Comparison of ENCODE assay signal across 11 mouse cellular contexts in genomic region chr5:124062037-124062824, GRCm38 (mm10). TPM values are rescaled to one million over a fixed set of nuclear protein-coding genes. Genes with fewer than 3 reads are reported as not detected.
DNase-seq lines count a peak whose midpoint lies in the region; ATAC-seq and TF ChIP-seq lines count a peak whose summit lies in the region.
"Had no signal": no experiment of that assay in that cellular context is flagged by ENCODE, and none has a peak within 500 bp of the region (broad histone marks: within the 10 kb centered on the region; RNA-seq: fewer than 3 reads in every experiment).

No protein-coding gene starts in this region.

- H3K4me1 ChIP-seq in forebrain, embryonic 10.5 days: peaks cover 6% of the 10 kb centered on the region
- 0 out of 2 replicates have a peak, but pooled peaks cover 5% of the 10 kb centered on the region for H3K4me1 ChIP-seq in forebrain, embryonic 15.5 days
- peaks cover 22% of the 10 kb centered on the region for H3K4me1 ChIP-seq in hindbrain, embryonic 10.5 days (replicated peaks)
- peaks cover 3% of the 10 kb centered on the region; the same call in 1 of the 2 replicates for H3K4me1 ChIP-seq in hindbrain, embryonic 12.5 days
- peaks cover 66% of the 10 kb centered on the region for H3K4me1 ChIP-seq in megakaryocyte, embryonic 14.5 days
- H3K4me1 ChIP-seq in forebrain, postnatal 0 days (ENCODE audit: insufficient read depth): no peaks in the 10 kb centered on the region
- H3K4me1 ChIP-seq: limb, embryonic 13.5 days; lung, embryonic 15.5 days had no signal

- H3K27ac ChIP-seq in forebrain, embryonic 10.5 days: peak overlapping the region; percentile 52; the same call in 1 of the 2 replicates
- no peak overlapping the region for H3K27ac ChIP-seq in forebrain, embryonic 15.5 days (replicated peaks)
- H3K27ac ChIP-seq in hindbrain, embryonic 10.5 days: peak overlapping the region; percentile 69
- H3K27ac ChIP-seq in hindbrain, embryonic 12.5 days: no peak overlapping the region
- H3K27ac ChIP-seq in forebrain, postnatal 0 days (ENCODE audit: low read depth, low read length): no peak overlapping the region
- H3K27ac ChIP-seq: limb, embryonic 13.5 days; lung, embryonic 15.5 days had no signal

- no peaks in the 10 kb centered on the region for H3K27me3 ChIP-seq in forebrain, embryonic 10.5 days (ENCODE audit: poor library complexity, severe bottlenecking)
- H3K27me3 ChIP-seq in forebrain, embryonic 15.5 days: no peaks in the 10 kb centered on the region
- no peaks in the 10 kb centered on the region for H3K27me3 ChIP-seq in hindbrain, embryonic 10.5 days (ENCODE audit: insufficient read depth, poor library complexity, severe bottlenecking)
- H3K27me3 ChIP-seq in hindbrain, embryonic 12.5 days: no peaks in the 10 kb centered on the region
- no peaks in the 10 kb centered on the region for H3K27me3 ChIP-seq in megakaryocyte, embryonic 14.5 days (replicated peaks)
- no peaks in the 10 kb centered on the region for H3K27me3 ChIP-seq in forebrain, postnatal 0 days (ENCODE audit: insufficient read depth, low read length)
- H3K27me3 ChIP-seq: limb, embryonic 13.5 days; lung, embryonic 15.5 days had no signal

- ATAC-seq in forebrain, embryonic 15.5 days (replicated peaks): no peak
- ATAC-seq in hindbrain, embryonic 12.5 days (ENCODE audit: low FRiP score): no peak
- no peak for ATAC-seq in megakaryocyte, adult 5-6 weeks (ENCODE audit: poor library complexity, severe bottlenecking)
- ATAC-seq in forebrain, postnatal 0 days: peak; percentile 47

- H3K9ac ChIP-seq in forebrain, embryonic 15.5 days (replicated peaks): no peak overlapping the region
- H3K9ac ChIP-seq in hindbrain, embryonic 12.5 days: no peak overlapping the region
- H3K9ac ChIP-seq in forebrain, postnatal 0 days: no peak overlapping the region
- H3K9ac ChIP-seq: limb, embryonic 13.5 days; lung, embryonic 15.5 days had no signal

- 78% methylated on average over 12 of the region's 12 CpGs for WGBS in forebrain, embryonic 10.5 days
- WGBS in forebrain, embryonic 15.5 days: 71% methylated on average over 12 of the region's 12 CpGs
- WGBS in hindbrain, embryonic 10.5 days: 76% methylated on average over 12 of the region's 12 CpGs
- 72% methylated on average over 12 of the region's 12 CpGs for WGBS in hindbrain, embryonic 12.5 days
- 61% methylated on average over 12 of the region's 12 CpGs for WGBS in forebrain, postnatal 0 days

- 0 out of 2 replicates have a peak, but pooled peaks have one; percentile 2 for TF ChIP-seq CTCF in forebrain, postnatal 0 days (IDR thresholded peaks at IDR 0.05; ENCODE audit: low read depth)

- no peak overlapping the region for H3K4me2 ChIP-seq in forebrain, embryonic 15.5 days (replicated peaks)
- H3K4me2 ChIP-seq in hindbrain, embryonic 12.5 days (replicated peaks): no peak overlapping the region
- no peak overlapping the region for H3K4me2 ChIP-seq in forebrain, postnatal 0 days (ENCODE audit: low read depth)
- H3K4me2 ChIP-seq: limb, embryonic 13.5 days; lung, embryonic 15.5 days had no signal

- no peak overlapping the region for H3K4me3 ChIP-seq in forebrain, embryonic 10.5 days
- H3K4me3 ChIP-seq in forebrain, embryonic 15.5 days: no peak overlapping the region
- no peak overlapping the region for H3K4me3 ChIP-seq in hindbrain, embryonic 10.5 days
- H3K4me3 ChIP-seq in hindbrain, embryonic 12.5 days: no peak overlapping the region
- peak overlapping the region; percentile 39 for H3K4me3 ChIP-seq in megakaryocyte, embryonic 14.5 days (replicated peaks)
- no peak overlapping the region for H3K4me3 ChIP-seq in forebrain, postnatal 0 days (ENCODE audit: low read depth, low read length)
- H3K4me3 ChIP-seq: limb, embryonic 13.5 days; lung, embryonic 15.5 days had no signal

- H3K36me3 ChIP-seq in forebrain, embryonic 10.5 days (replicated peaks): no peaks in the 10 kb centered on the region
- no peaks in the 10 kb centered on the region for H3K36me3 ChIP-seq in forebrain, embryonic 15.5 days
- no peaks in the 10 kb centered on the region for H3K36me3 ChIP-seq in hindbrain, embryonic 10.5 days
- no peaks in the 10 kb centered on the region for H3K36me3 ChIP-seq in hindbrain, embryonic 12.5 days
- H3K36me3 ChIP-seq in megakaryocyte, embryonic 14.5 days (replicated peaks; ENCODE audit: low read length): peaks cover 48% of the 10 kb centered on the region
- no peaks in the 10 kb centered on the region for H3K36me3 ChIP-seq in forebrain, postnatal 0 days (ENCODE audit: insufficient read depth)
- H3K36me3 ChIP-seq: limb, embryonic 13.5 days; lung, embryonic 15.5 days had no signal

- H3K9me3 ChIP-seq in forebrain, embryonic 10.5 days: no peaks in the 10 kb centered on the region
- no peaks in the 10 kb centered on the region for H3K9me3 ChIP-seq in forebrain, embryonic 15.5 days
- no peaks in the 10 kb centered on the region for H3K9me3 ChIP-seq in hindbrain, embryonic 10.5 days
- H3K9me3 ChIP-seq in hindbrain, embryonic 12.5 days (replicated peaks): no peaks in the 10 kb centered on the region
- H3K9me3 ChIP-seq in megakaryocyte, embryonic 14.5 days: no peaks in the 10 kb centered on the region
- no peaks in the 10 kb centered on the region for H3K9me3 ChIP-seq in forebrain, postnatal 0 days (ENCODE audit: low read length)
- H3K9me3 ChIP-seq: limb, embryonic 13.5 days; lung, embryonic 15.5 days had no signal

- no peak for DNase-seq in forebrain, embryonic 10.5 days (ENCODE audit: extremely low spot score, low spot score)
- no peak for DNase-seq in hindbrain, embryonic 10.5 days (ENCODE audit: low spot score)
- no peak for DNase-seq in forebrain, postnatal 0 days
- DNase-seq in spleen, postnatal 36 days (ENCODE audit: low spot score in 2 of 2): no peak
- DNase-seq: thymus, postnatal 4 days had no signal

RNA-seq across cellular contexts. Expression of gene Vps37b, which starts 30.2 kb away (rescaled TPM):
- 50.8 and 51.2 TPM in 2 replicates for polyA plus RNA-seq in forebrain, embryonic 10.5 days (2016; fragmentation: Nextera tagmentation; extraction: Ambion mirVana)
- 106 and 109 TPM in 2 replicates for polyA plus RNA-seq in forebrain, embryonic 15.5 days (2015; fragmentation: Nextera tagmentation; extraction: Ambion mirVana)
- polyA plus RNA-seq in hindbrain, embryonic 10.5 days (2016; fragmentation: Nextera tagmentation; extraction: Ambion mirVana): 57.5 and 71.8 TPM in 2 replicates
- 70.8 and 78.6 TPM in 2 replicates for polyA plus RNA-seq in hindbrain, embryonic 12.5 days (2016; fragmentation: Nextera tagmentation; extraction: Ambion mirVana)
- polyA plus RNA-seq in megakaryocyte, embryonic 14.5 days (2012; ENCODE audit: insufficient read depth, low replicate concordance): 437 and 1,468 TPM in 2 replicates
- total RNA-seq in megakaryocyte, adult 5-6 weeks (2015): 28.9 and 29.2 TPM in 2 replicates
- total RNA-seq in megakaryocyte, adult 5-6 weeks (2017): 29.1 and 29.9 TPM in 2 replicates
- total RNA-seq in forebrain, postnatal 0 days (2014; rRNA removed): 62.0 and 62.2 TPM in 2 replicates
- polyA plus RNA-seq in forebrain, postnatal 0 days (2015; fragmentation: Nextera tagmentation; extraction: Ambion mirVana): 76.5 and 90.8 TPM in 2 replicates

RNA-seq across cellular contexts. Expression of gene Abcb9, which starts 33.4 kb away (rescaled TPM):
- polyA plus RNA-seq in forebrain, embryonic 10.5 days (2016; fragmentation: Nextera tagmentation; extraction: Ambion mirVana): 0.52 and 0.65 TPM in 2 replicates
- 10.9 TPM in 2 replicates for polyA plus RNA-seq in forebrain, embryonic 15.5 days (2015; fragmentation: Nextera tagmentation; extraction: Ambion mirVana)
- 1.3 and 1.9 TPM in 2 replicates for polyA plus RNA-seq in hindbrain, embryonic 10.5 days (2016; fragmentation: Nextera tagmentation; extraction: Ambion mirVana)
- 3.7 and 3.8 TPM in 2 replicates for polyA plus RNA-seq in hindbrain, embryonic 12.5 days (2016; fragmentation: Nextera tagmentation; extraction: Ambion mirVana)
- polyA plus RNA-seq in megakaryocyte, embryonic 14.5 days (2012; ENCODE audit: insufficient read depth, low replicate concordance): 23.8 and 51.5 TPM in 2 replicates
- 0.62 and 1.4 TPM in 2 replicates for total RNA-seq in megakaryocyte, adult 5-6 weeks (2015)
- total RNA-seq in megakaryocyte, adult 5-6 weeks (2017): 0.12 and 1.3 TPM in 2 replicates
- total RNA-seq in forebrain, postnatal 0 days (2014; rRNA removed): 24.9 and 25.0 TPM in 2 replicates
- 13.9 and 19.7 TPM in 2 replicates for polyA plus RNA-seq in forebrain, postnatal 0 days (2015; fragmentation: Nextera tagmentation; extraction: Ambion mirVana)

RNA-seq across cellular contexts. Expression of gene Ogfod2, which starts 49.9 kb away (rescaled TPM):
- 16.8 and 17.8 TPM in 2 replicates for polyA plus RNA-seq in forebrain, embryonic 10.5 days (2016; fragmentation: Nextera tagmentation; extraction: Ambion mirVana)
- 34.7 and 35.0 TPM in 2 replicates for polyA plus RNA-seq in forebrain, embryonic 15.5 days (2015; fragmentation: Nextera tagmentation; extraction: Ambion mirVana)
- 20.9 and 23.9 TPM in 2 replicates for polyA plus RNA-seq in hindbrain, embryonic 10.5 days (2016; fragmentation: Nextera tagmentation; extraction: Ambion mirVana)
- polyA plus RNA-seq in hindbrain, embryonic 12.5 days (2016; fragmentation: Nextera tagmentation; extraction: Ambion mirVana): 19.6 and 25.7 TPM in 2 replicates
- polyA plus RNA-seq in megakaryocyte, embryonic 14.5 days (2012; ENCODE audit: insufficient read depth, low replicate concordance): 77.8 and 102 TPM in 2 replicates
- total RNA-seq in megakaryocyte, adult 5-6 weeks (2015): 3.4 and 3.6 TPM in 2 replicates
- 2.6 and 6.4 TPM in 2 replicates for total RNA-seq in megakaryocyte, adult 5-6 weeks (2017)
- total RNA-seq in forebrain, postnatal 0 days (2014; rRNA removed): 56.0 and 58.3 TPM in 2 replicates
- polyA plus RNA-seq in forebrain, postnatal 0 days (2015; fragmentation: Nextera tagmentation; extraction: Ambion mirVana): 40.7 and 44.2 TPM in 2 replicates

RNA-seq across cellular contexts. Expression of gene Arl6ip4, which starts 53.7 kb away (rescaled TPM):
- 136 and 140 TPM in 2 replicates for polyA plus RNA-seq in forebrain, embryonic 10.5 days (2016; fragmentation: Nextera tagmentation; extraction: Ambion mirVana)
- polyA plus RNA-seq in forebrain, embryonic 15.5 days (2015; fragmentation: Nextera tagmentation; extraction: Ambion mirVana): 72.7 and 75.5 TPM in 2 replicates
- polyA plus RNA-seq in hindbrain, embryonic 10.5 days (2016; fragmentation: Nextera tagmentation; extraction: Ambion mirVana): 117 and 126 TPM in 2 replicates
- polyA plus RNA-seq in hindbrain, embryonic 12.5 days (2016; fragmentation: Nextera tagmentation; extraction: Ambion mirVana): 86.4 and 88.8 TPM in 2 replicates
- 141 and 205 TPM in 2 replicates for polyA plus RNA-seq in megakaryocyte, embryonic 14.5 days (2012; ENCODE audit: insufficient read depth, low replicate concordance)
- total RNA-seq in megakaryocyte, adult 5-6 weeks (2015): 45.4 and 53.0 TPM in 2 replicates
- 80.5 and 87.7 TPM in 2 replicates for total RNA-seq in megakaryocyte, adult 5-6 weeks (2017)
- 36.0 and 41.9 TPM in 2 replicates for total RNA-seq in forebrain, postnatal 0 days (2014; rRNA removed)
- polyA plus RNA-seq in forebrain, postnatal 0 days (2015; fragmentation: Nextera tagmentation; extraction: Ambion mirVana): 95.6 and 98.3 TPM in 2 replicates

Comparison
In these comparisons a context has a peak if more than half of its experiments do, and no peak if none do; other contexts are left out.
1. H3K27ac ChIP-seq: peak in forebrain, embryonic 10.5 days (single experiment) and hindbrain, embryonic 10.5 days (single experiment); none in forebrain, embryonic 15.5 days (single experiment), hindbrain, embryonic 12.5 days (single experiment) and forebrain, postnatal 0 days (single experiment).